Mouse (Mus musculus): ENCODE measurements around the gene Ccnk. TPM values are rescaled to one million over a fixed set of nuclear protein-coding genes. Genes with fewer than 3 reads are reported as not detected.
A peak's percentile ranks its signal among the peaks of the same experiment; 100 is the strongest.

Gene Ccnk
- polyA plus RNA-seq, 1 experiment from 2014 or later, result 3.3 TPM

DNA sequence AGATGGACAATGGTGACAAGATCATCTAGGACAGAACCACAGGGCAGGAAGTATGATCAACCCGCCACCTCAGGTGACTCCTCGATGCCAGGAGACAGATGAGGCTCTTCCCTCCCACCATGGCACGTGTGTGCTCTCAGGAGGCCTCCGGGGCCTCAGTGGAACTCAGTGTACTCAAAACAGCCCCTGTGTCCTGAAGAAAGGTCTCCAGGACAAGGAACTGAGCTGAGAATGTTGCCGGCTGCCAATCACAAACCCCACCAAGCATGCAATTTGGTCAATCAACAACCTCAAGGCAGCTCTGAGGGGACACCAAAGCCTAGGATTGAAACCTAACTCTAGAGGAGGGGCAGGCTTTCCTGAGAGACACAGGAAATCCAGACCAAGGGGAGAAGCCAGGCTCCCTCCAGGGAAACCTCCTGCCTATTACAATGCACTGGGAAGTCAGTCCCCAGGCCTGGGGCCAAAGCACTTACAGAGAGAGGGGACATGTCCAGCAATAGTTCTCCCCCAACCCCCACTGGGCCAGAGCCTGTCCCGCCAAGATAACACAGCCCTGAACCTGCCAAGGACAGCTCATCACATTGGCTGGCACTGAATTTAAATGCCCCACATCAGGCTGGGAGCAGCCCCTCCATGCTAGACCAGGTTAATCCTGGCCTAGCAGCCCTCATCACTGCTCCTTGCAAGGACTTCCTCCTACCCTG is 58.1 kb downstream of the Ccnk start:
- H3K27me3 ChIP-seq, result peaks cover 68% of the 10 kb centered on the region
- H3K27ac ChIP-seq, result no peak overlapping the region
- H3K4me1 ChIP-seq (replicated peaks), result peaks cover 33% of the 10 kb centered on the region
- H3K9ac ChIP-seq (replicated peaks), result no peak overlapping the region
- no peaks in the 10 kb centered on the region for H3K36me3 ChIP-seq
- ATAC-seq (ENCODE audit: insufficient number of reproducible peaks, insufficient read depth, low FRiP score, low TSS enrichment, low read depth), result no peak
- 0 out of 2 replicates have a peak, but pooled peaks cover 4% of the 10 kb centered on the region for H3K9me3 ChIP-seq
- 78% methylated on average over 6 of the region's 6 CpGs for WGBS
- no peak overlapping the region for H3K4me2 ChIP-seq
- H3K4me3 ChIP-seq (replicated peaks), result no peak overlapping the region

DNA sequence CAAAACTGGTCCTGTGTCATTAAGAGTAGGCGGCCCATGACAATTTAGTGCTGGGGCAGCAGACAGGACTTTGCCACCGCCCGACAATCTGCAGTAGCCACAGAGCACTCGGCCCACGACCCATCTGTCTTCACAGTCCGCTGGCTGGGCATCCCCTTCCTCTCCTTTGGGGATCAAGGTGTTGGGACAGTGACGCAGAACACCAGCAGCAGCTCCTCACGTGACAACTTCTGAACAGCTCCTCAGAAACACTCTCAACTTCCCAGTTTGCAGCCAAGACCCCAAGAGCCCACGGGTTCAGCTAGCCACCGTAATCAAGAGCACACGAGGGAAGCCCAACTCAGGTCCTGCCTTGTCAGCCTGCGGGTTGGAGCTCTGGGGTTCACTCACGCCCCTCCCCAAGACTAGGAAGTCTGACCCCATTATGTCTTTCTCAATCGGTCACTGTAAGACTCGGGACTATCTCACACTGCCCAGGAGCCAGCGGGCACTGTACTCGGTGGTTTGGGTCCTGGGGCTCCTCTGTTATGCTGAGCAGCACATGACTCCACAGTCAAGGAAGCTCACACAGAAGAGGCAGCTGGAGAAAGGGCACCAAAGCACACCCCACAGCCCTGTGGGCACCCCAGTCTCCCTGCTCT is 59.1 kb downstream of the Ccnk start:
- 73% methylated on average over 17 of the region's 17 CpGs for WGBS
- ATAC-seq (ENCODE audit: insufficient number of reproducible peaks, insufficient read depth, low FRiP score, low TSS enrichment, low read depth), result no peak
- Histone ChIP-seq H3K4me2 (no peak overlapping the region), H3K27ac (no peak overlapping the region), H3K9ac (replicated peaks) (no peak overlapping the region), H3K4me3 (replicated peaks) (no peak overlapping the region), H3K9me3 (no peaks in the 10 kb centered on the region), H3K27me3 (peaks cover 74% of the 10 kb centered on the region), H3K36me3 (no peaks in the 10 kb centered on the region), H3K4me1 (replicated peaks) (peaks cover 34% of the 10 kb centered on the region)

DNA sequence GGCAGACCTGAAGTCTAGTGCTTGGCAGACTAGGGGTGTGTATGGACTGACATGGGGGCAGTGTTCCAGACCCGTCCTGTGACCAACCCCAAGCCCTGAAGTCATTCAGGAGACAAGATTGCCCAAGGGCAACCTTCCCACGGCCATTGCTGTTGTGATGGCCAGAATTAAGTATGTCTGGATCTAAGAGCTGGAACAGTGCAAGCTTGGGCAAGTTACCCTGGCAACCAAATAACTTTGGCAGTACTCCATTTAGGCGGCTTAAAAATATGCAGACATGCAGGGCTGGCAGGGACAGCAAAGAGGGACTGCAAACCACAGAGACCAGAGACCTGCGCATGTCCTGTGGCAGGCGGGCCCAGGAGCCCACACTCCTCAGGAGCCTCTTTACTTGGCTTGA is 60.1 kb downstream of the Ccnk start:
- Histone ChIP-seq H3K4me3 (replicated peaks) (no peak overlapping the region), H3K4me1 (replicated peaks) (peaks cover 38% of the 10 kb centered on the region), H3K9ac (replicated peaks) (no peak overlapping the region), H3K36me3 (no peaks in the 10 kb centered on the region), H3K27me3 (peaks cover 84% of the 10 kb centered on the region), H3K27ac (no peak overlapping the region), H3K4me2 (no peak overlapping the region), H3K9me3 (no peaks in the 10 kb centered on the region)
- ATAC-seq (ENCODE audit: insufficient number of reproducible peaks, insufficient read depth, low FRiP score, low TSS enrichment, low read depth), result no peak; the same call in 1 of the 2 replicates
- 73% methylated on average over 5 of the region's 5 CpGs for WGBS

DNA sequence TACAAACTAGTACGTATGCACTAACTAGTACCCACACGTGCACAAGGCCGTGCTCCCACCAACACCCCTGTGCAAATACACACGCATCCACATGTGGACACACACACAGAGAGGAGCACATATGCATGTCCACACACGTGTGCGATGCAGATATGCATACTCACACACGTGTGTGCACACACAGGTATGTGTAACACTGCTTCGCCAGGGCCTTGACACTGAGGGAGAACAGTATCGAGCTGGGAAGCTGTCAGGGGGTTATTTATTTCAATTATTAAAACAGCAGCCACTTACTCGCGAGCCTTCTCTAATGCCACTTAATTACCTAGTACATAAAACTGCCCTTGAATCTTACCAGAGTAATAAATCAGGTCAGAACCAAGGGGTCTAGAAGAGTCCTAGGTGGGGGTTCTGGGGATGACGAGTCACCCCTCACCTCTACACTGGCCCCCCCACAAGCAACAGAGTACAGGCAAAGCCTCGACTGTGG is 61.1 kb downstream of the Ccnk start:
- Histone ChIP-seq H3K9ac (replicated peaks) (no peak overlapping the region), H3K9me3 (no peaks in the 10 kb centered on the region), H3K36me3 (no peaks in the 10 kb centered on the region), H3K27me3 (peaks cover 83% of the 10 kb centered on the region), H3K27ac (no peak overlapping the region), H3K4me2 (peak overlapping the region; percentile 13; the same call in 1 of the 2 replicates), H3K4me1 (replicated peaks) (peaks cover 48% of the 10 kb centered on the region), H3K4me3 (replicated peaks) (no peak overlapping the region)
- no peak for ATAC-seq (ENCODE audit: insufficient number of reproducible peaks, insufficient read depth, low FRiP score, low TSS enrichment, low read depth)
- WGBS, result 50% methylated on average over 13 of the region's 13 CpGs

DNA sequence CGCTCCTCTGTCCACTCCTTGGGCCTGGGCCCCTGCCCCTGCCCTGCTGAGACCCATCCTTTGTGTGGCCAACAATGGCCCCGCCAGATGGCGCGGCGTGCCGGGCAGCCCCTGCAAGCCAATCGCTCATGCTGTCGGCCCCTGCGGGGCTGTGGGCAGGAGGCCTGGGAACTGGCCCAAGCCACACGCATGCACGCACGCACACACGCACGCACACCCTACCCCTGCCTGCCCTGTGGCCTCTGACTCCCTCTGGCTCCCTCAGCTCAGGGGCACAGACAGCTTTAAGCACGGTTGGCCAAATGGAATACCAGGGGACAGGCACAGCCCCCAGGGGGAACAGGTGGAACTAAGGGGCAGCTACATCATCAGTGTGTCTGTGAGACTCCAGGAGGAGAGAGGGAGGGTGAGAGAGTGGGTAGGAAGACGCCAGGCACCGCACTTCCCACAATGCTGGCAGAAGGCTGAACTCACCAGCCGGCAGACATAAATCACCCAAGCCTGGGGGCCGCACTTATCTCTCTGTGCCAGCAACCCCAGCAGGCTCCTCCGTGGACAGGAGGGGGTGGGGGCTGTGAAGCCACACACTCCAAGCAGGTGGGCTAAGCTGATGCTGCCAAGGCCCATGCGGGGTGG is 61.7 kb downstream of the Ccnk start:
- peaks cover 54% of the 10 kb centered on the region for H3K4me1 ChIP-seq (replicated peaks)
- H3K4me3 ChIP-seq (replicated peaks), result 0 out of 2 replicates have a peak overlapping the region, but pooled peaks have one; percentile 1
- no peak overlapping the region for H3K27ac ChIP-seq
- no peaks in the 10 kb centered on the region for H3K36me3 ChIP-seq
- H3K27me3 ChIP-seq, result peaks cover 77% of the 10 kb centered on the region
- ATAC-seq (ENCODE audit: insufficient number of reproducible peaks, insufficient read depth, low FRiP score, low TSS enrichment, low read depth), result no peak
- no peak overlapping the region for H3K9ac ChIP-seq (replicated peaks)
- H3K9me3 ChIP-seq, result no peaks in the 10 kb centered on the region
- H3K4me2 ChIP-seq, result peak overlapping the region; percentile 13; the same call in 1 of the 2 replicates
- WGBS, result 12% methylated on average over 21 of the region's 21 CpGs

DNA sequence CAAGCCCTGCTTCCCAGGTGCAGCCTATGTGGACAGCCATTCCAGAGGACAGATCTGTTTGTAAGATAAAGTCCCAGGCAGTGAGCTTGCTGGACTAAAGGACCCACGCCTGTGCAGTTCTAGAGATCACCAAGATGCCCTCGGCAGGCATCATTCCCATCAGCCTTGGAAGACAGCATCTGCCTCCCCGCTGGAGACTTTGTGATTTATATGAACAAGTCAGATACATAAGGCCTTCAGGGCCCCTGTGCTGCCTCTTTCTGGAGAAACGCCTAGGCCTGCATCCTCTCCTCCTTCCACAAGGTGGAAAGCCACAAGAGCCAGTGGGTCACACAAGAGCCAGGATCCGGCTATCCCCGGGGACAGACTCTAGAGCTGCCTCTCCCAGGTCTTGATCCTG is 62.2 kb downstream of the Ccnk start:
- H3K27ac ChIP-seq, result no peak overlapping the region
- no peak overlapping the region for H3K9ac ChIP-seq (replicated peaks)
- no peak overlapping the region for H3K4me3 ChIP-seq (replicated peaks)
- WGBS, result 43% methylated on average over 6 of the region's 6 CpGs
- no peak overlapping the region for H3K4me2 ChIP-seq
- H3K36me3 ChIP-seq, result no peaks in the 10 kb centered on the region
- H3K9me3 ChIP-seq, result no peaks in the 10 kb centered on the region
- peaks cover 76% of the 10 kb centered on the region for H3K27me3 ChIP-seq
- peaks cover 57% of the 10 kb centered on the region for H3K4me1 ChIP-seq (replicated peaks)
- ATAC-seq (ENCODE audit: insufficient number of reproducible peaks, insufficient read depth, low FRiP score, low TSS enrichment, low read depth), result no peak

DNA sequence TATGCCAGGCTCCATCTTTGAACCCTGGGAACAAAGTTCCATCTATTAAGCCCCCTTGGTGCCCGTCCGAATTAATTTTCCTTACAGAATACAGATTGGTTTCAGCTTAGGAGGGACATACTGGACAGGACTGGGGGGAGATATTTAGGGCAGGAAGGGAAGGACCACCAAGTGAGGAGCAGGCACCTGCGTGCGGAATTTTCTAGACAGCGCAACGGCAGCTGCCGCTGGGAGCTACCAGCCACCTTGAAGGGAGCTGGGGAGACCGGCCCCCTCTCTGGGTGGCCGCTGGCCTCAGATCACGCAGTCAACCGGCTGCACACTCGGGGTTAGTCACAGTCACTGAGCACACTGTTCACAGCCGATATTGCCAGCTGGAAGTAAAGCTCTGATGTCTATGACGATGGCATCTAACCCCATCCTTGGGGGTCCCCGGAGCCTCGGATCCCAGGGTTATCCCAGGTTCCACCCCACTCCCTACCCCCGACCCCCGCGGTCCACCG is 62.9 kb downstream of the Ccnk start:
- H3K27me3 ChIP-seq, result peaks cover 74% of the 10 kb centered on the region
- no peaks in the 10 kb centered on the region for H3K36me3 ChIP-seq
- no peak overlapping the region for H3K9ac ChIP-seq (replicated peaks)
- WGBS, result 84% methylated on average over 20 of the region's 20 CpGs
- H3K4me2 ChIP-seq, result no peak overlapping the region
- ATAC-seq (ENCODE audit: insufficient number of reproducible peaks, insufficient read depth, low FRiP score, low TSS enrichment, low read depth), result no peak
- no peak overlapping the region for H3K4me3 ChIP-seq (replicated peaks)
- no peaks in the 10 kb centered on the region for H3K9me3 ChIP-seq
- H3K4me1 ChIP-seq (replicated peaks), result peaks cover 60% of the 10 kb centered on the region
- H3K27ac ChIP-seq, result no peak overlapping the region

DNA sequence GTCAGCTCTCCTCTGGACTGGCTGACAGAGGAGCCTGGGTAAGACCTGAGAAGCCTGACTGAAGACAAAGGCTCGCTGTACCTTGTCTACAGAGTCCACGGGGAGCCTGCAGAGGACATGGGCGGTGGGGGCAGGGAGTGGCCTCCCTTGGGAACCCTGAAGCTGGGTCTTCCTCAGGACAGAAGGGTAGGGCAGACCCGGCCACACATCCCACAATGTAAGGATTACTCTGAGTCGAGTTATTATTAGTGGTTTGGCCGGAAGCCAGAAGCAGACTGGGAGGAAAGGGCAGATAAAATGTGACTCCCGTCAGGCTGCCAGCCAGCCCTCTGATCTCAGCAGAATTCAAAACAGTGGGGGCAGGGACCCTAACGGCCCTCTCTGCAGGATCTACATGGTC is 65.4 kb downstream of the Ccnk start:
- 9% methylated on average over 8 of the region's 8 CpGs for WGBS
- H3K36me3 ChIP-seq, result no peaks in the 10 kb centered on the region
- peak overlapping the region; percentile 23; the same call in 1 of the 2 replicates for H3K4me2 ChIP-seq
- ATAC-seq (ENCODE audit: insufficient number of reproducible peaks, insufficient read depth, low FRiP score, low TSS enrichment, low read depth), result no peak
- no peak overlapping the region for H3K27ac ChIP-seq
- H3K4me3 ChIP-seq (replicated peaks), result no peak overlapping the region
- H3K9me3 ChIP-seq, result no peaks in the 10 kb centered on the region
- H3K9ac ChIP-seq (replicated peaks), result peak overlapping the region; percentile 19; the same call in 1 of the 2 replicates
- peaks cover 64% of the 10 kb centered on the region for H3K4me1 ChIP-seq (replicated peaks)
- H3K27me3 ChIP-seq, result peaks cover 55% of the 10 kb centered on the region

DNA sequence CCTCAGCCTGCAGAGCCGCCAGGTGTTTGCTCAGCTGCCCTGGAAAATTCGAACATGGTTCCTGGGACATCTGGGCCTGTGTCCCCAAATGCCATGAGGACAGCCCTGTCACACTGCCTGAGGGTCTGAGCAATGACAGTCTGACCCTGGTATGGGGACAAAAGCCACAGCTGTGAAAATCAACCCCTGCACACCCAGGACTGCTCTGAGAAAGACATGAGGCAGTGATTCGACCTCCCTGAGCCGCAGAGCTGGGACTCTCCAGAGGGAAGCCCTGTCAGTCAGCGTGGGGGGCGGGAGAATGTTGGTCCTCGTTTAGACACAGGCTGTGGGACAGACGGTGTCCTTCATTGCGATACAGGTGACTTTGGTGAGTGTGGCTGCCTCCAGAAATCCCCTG is 66.2 kb downstream of the Ccnk start:
- no peak overlapping the region for H3K4me2 ChIP-seq
- no peaks in the 10 kb centered on the region for H3K36me3 ChIP-seq
- WGBS, result 51% methylated on average over 9 of the region's 9 CpGs
- H3K27me3 ChIP-seq, result peaks cover 47% of the 10 kb centered on the region
- ATAC-seq (ENCODE audit: insufficient number of reproducible peaks, insufficient read depth, low FRiP score, low TSS enrichment, low read depth), result no peak
- no peaks in the 10 kb centered on the region for H3K9me3 ChIP-seq
- no peak overlapping the region for H3K27ac ChIP-seq
- H3K9ac ChIP-seq (replicated peaks), result no peak overlapping the region
- H3K4me1 ChIP-seq (replicated peaks), result peaks cover 62% of the 10 kb centered on the region
- no peak overlapping the region for H3K4me3 ChIP-seq (replicated peaks)

DNA sequence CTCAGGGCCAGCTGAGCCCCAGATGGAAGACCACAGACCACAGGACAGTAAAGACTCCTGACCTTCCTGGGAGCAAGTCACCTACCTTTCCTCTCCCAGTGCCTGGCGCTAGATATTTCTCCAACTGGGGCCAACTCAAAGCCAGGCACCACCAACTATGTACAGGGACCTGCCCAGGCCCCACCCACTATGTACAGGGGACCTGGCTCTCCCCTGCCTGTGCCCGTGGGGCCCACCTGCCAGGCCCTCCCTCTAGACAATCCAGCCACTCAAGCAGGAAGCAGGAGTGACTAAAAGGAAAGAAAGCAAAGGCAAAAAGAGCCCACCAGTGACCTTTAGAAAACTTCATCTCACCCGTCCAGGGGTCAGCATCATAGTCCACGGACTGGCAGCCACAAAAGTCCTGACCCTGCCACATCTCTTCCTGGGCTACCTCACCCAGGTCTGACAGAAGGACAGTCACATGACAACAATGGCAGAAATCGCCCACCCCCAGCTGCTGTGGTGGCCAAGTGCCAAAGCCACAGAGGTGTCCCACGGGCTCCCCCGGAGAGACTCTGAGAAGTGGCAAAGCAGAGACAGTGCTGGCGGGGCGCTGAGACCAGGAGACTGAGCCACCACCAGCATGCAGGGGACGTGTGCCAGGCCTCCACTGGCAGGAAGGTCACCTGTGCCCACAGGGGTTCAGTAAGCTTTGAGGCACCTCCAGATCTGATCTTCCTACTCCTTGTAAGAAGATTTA is 67.6 kb downstream of the Ccnk start:
- Histone ChIP-seq H3K9ac (replicated peaks) (no peak overlapping the region), H3K27ac (no peak overlapping the region), H3K4me2 (no peak overlapping the region), H3K9me3 (no peaks in the 10 kb centered on the region), H3K4me1 (replicated peaks) (peaks cover 53% of the 10 kb centered on the region), H3K36me3 (no peaks in the 10 kb centered on the region), H3K27me3 (peaks cover 34% of the 10 kb centered on the region), H3K4me3 (replicated peaks) (no peak overlapping the region)
- WGBS, result 85% methylated on average over 10 of the region's 10 CpGs
- ATAC-seq (ENCODE audit: insufficient number of reproducible peaks, insufficient read depth, low FRiP score, low TSS enrichment, low read depth), result no peak

DNA sequence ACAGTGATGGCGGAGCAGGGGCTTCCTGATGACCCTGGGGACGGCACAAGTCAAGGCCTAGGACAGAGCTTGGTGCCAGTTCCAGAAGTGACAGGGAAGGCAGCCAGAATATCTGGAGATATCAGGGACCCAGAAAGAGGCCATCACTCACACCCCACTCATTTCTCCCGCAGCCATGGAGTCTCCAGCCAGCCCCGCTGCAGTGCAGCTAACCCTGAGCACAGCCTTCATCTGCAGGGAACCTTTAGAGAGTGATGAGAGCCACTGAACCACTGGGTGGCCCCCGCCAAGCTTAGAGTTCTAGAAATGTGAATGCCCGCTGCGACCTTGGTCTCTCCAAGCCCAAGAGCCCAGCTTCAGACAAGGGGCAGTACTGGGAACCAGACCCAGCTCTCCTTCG is 69.6 kb downstream of the Ccnk start:
- H3K27me3 ChIP-seq, result peaks cover 13% of the 10 kb centered on the region
- H3K4me1 ChIP-seq (replicated peaks), result peaks cover 68% of the 10 kb centered on the region
- no peaks in the 10 kb centered on the region for H3K36me3 ChIP-seq
- H3K27ac ChIP-seq, result no peak overlapping the region
- no peaks in the 10 kb centered on the region for H3K9me3 ChIP-seq
- H3K4me2 ChIP-seq, result no peak overlapping the region
- H3K4me3 ChIP-seq (replicated peaks), result no peak overlapping the region
- H3K9ac ChIP-seq (replicated peaks), result no peak overlapping the region
- 97% methylated on average over 8 of the region's 8 CpGs for WGBS
- ATAC-seq (ENCODE audit: insufficient number of reproducible peaks, insufficient read depth, low FRiP score, low TSS enrichment, low read depth), result no peak
